Mouse (Mus musculus) ovary, postnatal 36 days (tissue): Measurements from ENCODE around the gene Lypd4.
A peak's percentile ranks its signal among the peaks of the same experiment; 100 is the strongest.

Source experiments
- DNase-seq: peaks from one replicate; pipeline ENCODE4 v3.0.0; 2022; ENCODE audit warnings: low spot score, mixed read lengths

Gene Lypd4

DNA sequence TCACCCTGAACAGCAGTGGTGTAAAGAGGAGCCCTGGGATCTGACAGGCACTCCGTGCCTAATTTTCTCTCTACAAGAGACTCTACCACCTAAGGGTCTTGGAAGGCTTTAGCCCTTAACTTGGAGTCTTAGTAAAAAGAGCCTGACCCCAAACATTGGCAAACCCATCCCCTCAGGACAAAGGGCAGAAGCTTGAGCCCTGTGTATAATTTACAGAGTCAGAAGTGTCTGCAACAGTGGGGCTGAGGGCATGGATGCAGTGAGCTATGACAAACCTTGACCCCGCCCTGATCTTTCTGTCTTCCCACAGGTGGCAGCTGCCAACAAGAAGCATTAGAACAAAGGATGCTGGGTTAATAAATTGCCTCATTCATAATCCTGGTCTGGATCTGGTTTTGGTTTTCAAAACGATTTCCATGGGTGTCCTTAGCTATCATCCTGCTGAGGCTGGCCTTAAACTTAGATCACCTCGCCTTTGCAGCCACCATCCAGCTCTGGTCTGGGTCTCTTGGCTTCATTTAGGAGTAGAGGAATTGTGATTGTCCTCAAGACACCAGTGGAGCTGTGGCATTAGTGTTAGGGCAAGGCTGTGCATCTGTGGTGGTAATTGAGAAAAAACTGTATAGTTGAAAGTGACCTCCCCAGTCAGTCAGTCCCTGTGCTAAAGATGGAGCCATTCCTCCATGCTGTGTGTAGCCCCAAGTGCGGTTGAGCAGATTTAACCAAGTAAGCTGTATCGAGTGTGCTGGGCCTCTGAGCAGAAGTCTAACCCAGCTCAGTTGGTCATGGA is 19.9 kb upstream of the Lypd4 start:
- DNase-seq = no peak

DNA sequence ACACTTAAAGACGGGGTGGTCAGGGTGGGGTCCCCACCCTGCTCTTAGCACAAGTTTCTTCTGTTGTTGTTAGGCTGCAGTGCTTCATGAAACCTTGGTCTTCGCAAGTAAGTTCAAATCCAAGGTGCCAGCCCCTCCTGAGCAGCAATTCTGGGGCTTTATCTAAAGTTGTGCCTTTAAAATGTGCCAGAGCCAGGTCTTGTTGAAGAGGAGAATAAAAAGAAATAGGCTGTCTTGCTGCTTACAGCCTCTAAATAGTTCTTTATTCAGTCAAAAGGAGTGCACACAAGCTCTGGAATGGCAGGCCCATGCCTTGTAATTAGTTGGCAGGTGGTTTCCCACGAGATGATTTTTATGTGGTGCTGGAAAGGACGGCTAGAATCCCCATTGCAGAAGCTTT is 17.4 kb upstream of the Lypd4 start:
- no peak for DNase-seq

DNA sequence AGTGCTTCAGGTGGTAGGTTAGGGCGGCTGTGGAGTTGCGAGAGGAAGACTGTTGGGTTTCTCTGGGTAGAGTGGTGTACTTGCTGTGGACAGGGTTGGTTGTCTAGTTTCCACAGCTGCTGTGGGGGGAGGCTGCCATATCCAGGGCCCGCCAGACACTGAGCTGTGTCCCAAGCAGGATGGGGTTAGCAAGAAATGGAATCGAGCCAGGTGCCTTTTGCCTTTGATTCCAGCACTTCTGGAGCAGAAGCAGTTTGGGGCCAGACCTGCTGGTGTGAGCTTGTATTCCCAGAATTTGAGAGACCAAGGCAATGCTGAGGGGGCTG is 16.5 kb upstream of the Lypd4 start:
- no peak for DNase-seq

- no peak for DNase-seq
Observed at GRCm38 (mm10) chr7:24885468-24886307, 15.9 kb upstream of the Lypd4 start.

- no peak for DNase-seq
Observed at GRCm38 (mm10) chr7:24884693-24885291, 15.1 kb upstream of the Lypd4 start.

- DNase-seq = peak; percentile 97
Observed at GRCm38 (mm10) chr7:24883896-24884692, 14.4 kb upstream of the Lypd4 start, which contains the start of gene Rps19. Gene Rps19 (plus strand): TSS chr7:24884371.

DNA sequence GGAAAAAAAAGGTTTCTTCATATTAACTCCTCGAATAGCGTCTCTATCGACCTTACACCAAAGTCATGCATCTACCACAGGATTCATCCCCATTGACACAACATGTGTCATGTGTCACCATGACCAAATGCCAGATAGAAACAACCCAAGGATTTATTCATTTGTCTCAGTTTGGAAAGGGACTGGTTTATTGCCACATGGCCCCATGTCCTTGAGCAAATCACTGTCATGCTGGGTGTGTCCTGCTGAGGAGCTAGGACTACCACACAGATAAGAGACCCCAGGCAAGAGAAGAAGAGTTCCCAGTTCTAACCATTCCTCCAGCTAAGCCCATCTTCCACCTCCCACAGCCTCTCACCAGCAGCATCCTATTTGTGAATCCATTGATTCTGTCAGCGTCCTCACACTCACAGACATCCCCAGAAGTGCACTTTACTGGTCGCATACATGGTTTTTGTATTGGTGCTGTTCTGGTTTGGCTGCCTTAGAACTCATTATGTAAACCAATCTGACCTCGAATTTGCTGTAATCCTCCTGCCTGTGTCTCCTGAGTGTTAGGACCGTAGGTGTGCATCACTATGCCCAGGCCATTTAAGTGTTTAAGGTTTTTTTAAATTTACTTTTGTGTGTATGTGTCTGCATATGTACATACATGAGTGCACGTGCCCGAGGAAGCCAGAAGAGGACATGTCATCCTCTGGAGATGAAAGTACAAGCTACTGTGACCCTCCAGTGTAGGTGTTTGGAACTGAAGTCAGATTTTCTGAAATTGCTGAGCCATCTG is 12.9 kb upstream of the Lypd4 start:
- DNase-seq = no peak

GRCm38 (mm10) chr7:24879620-24880019 is 9.9 kb upstream of the Lypd4 start:
- DNase-seq = no peak

GRCm38 (mm10) chr7:24877588-24877987 is 7.8 kb upstream of the Lypd4 start:
- DNase-seq = no peak

DNA sequence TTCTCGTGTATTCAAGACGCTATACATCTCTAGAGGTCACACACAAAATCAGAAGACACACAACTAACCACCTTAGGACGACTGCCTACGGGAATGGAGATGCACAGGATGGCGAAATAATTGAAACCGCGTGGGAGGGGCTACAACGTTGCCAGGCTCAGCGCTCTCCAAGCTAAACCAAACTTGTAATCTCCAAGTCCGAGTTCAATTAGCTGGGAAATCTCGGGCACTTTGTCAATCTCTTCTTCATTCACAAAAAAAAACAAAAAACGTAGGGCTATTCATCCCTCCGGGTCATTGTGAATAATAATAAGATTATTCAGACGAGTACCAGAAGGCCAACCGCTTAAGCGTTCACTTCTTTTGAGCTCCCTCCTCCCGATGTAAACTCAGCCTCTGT is 661 bp downstream of the Lypd4 start:
- DNase-seq = no peak

DNA sequence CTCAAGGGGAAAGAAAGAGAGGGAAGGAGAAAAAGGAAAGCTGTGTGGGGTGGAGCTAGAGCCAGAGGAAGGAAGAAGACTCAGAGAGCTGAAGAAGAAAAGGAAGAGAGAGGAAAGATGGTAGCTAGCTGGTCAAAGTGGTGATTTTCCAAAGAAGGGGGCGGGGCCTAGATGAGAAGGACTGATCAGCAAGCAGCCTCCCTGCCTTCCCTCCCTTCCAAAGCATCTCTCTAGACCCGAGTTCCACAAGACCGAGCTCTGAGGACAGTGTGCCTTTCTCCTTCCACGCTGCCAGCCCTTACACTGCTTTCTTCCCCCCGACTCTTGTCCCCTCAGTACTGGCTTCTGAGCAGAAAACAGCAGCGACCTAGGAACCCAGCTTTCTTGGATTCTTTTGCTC is 5.6 kb downstream of the Lypd4 start:
- DNase-seq = no peak

GRCm38 (mm10) chr7:24862853-24863252 is 6.9 kb downstream of the Lypd4 start:
- DNase-seq = no peak

- DNase-seq = no peak
Observed at GRCm38 (mm10) chr7:24861913-24862312, 7.8 kb downstream of the Lypd4 start, which contains the start of gene Gm9844. Gene Gm9844 (plus strand): TSS chr7:24862213.

- no peak for DNase-seq
Observed at GRCm38 (mm10) chr7:24859234-24859633, 10.5 kb downstream of the Lypd4 start.

- no peak for DNase-seq
Observed at GRCm38 (mm10) chr7:24856460-24857120, 13.2 kb downstream of the Lypd4 start.

DNA sequence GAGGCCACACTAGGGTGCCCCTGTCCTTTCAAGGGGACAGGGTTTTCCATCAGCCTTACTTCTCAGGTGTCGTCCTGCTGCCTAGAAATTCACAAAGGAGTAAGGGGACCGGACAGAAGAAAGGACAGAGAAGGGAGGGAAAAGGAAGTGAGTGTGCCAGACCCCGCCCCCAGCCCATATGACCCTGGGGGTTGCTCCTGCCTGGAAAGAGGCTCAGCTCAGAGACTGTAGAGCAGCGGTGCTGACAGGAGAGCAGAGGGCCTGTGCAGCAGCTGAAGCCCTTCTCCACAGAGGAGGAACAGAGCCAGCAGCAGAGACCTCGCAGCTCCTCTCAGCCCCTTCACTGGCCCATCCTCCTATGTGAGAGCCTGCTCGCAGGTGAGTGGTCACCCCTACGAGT is 16.0 kb downstream of the Lypd4 start:
- no peak for DNase-seq

DNA sequence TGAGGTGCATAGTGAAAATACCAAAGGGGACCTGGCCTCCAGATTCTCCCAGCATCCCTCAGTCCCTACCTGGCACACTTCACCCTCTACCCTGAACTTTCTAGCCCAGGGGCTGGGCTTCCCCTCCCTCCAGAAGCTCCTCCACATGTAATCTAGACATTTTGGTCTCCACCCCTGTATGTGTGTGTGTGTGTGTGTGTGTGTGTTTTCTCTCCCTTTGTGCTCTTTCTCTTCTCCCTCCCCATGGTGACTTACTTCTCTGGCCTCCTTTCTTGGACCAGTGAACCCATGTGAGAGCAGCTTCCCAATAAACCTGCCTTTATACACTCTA is 16.5 kb downstream of the Lypd4 start:
- DNase-seq = no peak

DNA sequence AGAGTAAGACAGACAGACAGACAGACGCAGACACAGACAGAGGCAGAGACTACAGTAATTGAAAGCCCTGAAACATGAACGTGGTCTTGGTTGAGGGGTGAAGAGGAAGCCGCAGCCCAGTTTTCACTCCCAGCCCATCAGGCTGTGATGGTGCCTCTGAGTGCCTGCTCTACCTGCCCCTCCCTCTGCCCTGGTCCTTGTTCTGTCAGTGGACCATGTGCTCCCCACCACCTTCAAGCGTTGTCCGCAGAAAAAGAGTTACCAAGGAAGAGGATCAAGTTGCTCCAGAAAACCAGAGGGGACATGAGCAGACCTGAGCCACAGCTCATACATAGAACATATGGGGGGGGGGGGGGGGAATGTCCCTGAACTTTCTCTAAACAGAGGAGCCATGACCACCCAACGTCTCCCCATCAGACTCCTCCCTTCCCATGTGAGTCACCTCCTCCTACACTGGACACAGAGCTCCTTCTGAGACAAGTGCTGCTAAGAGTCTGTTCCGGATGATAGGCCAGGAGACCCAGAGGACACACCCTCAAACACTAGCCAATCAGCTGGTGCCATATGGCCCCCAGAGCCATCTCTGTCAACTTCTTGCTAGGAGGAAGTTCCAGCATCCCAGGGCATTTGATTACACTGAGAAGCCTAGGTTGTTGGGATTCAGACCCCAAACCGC is 17.0 kb downstream of the Lypd4 start:
- DNase-seq = no peak

DNA sequence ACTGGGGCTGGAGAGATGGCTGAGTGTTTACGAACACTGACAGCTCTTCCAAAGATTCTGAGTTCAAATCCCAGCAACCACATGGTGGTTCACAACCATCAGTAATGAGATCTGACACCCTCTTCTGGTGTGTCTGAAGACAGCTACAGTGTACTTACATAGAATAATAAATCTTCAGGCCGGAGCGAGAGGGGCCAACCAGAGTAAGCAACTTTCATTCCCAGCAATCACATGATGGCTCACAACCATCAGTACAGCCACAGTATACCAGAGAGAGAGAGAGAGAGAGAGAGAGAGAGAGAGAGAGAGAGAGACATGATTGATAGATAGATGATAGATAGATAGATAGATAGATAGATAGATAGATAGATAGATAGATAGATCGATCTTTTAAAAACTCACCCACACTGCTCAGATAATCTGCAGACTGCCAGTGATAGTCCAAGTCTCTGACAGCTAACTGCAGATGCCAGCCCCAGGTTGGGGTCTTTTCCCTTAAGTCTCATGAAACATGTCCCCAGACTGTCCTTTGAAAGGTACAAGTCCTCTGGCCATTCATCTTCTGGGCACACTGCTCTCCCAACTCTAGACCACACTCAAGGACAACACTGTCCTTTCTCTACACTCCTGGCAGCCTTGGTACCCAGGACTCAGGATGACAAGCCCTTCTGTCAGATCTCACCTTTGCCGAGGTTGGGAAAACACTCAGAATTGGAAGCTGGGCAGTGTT is 18.0 kb downstream of the Lypd4 start:
- no peak for DNase-seq

GRCm38 (mm10) chr7:24850899-24851303 is 18.8 kb downstream of the Lypd4 start:
- DNase-seq = peak; percentile 14
